Mouse (Mus musculus): Measurements from ENCODE around the gene Fbl. TPM values are rescaled to one million over a fixed set of nuclear protein-coding genes. Genes with fewer than 3 reads are reported as not detected.

Gene Fbl
- polyA plus RNA-seq, 1 experiment from 2014 or later: 112 TPM

DNA sequence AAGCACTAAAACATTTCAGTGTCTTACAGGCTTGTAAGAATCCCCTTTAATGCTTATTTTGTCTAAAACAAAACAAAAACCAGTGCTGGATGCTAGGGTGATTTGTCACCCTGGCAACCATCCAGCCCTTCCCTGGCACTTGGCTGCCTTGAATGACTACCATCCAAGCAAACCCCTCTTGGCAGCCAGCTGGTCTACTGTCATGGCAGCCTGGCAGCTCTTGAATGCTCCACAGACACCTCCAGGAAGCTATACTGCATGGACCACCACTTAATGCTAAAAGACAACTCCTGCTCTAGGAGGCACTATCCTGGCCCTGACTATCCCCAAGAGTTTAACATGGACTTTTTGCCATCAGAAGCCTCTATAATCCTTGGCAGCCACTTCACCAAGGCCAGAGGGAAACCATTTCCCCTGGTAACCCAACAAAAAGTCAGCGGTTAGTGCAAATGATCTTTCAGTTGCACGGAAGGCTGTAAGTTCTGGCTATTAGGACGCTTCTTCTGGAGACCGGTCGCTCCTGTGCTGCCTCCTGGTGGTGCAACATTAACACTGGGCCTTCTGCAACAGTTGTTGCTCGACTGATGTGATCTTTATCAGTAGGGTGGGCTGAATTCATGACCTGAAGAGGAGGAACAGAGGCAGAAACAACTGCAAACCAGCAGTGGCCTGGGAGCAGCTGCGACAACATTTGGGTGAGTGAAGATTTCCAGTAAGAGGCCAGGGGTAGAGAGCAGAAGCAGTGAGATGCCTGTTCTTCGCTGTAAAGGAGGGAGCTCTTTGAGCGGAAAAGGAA is 992 bp upstream of the Fbl start:
- Histone ChIP-seq H3K4me2 (peak overlapping the region; percentile 99), H3K27ac (peak overlapping the region; percentile 86), H3K9ac (peak overlapping the region; percentile 83), H3K9me3 (replicated peaks) (0 out of 2 replicates have a peak, but pooled peaks cover 7% of the 10 kb centered on the region), H3K27me3 (no peaks in the 10 kb centered on the region), H3K36me3 (0 out of 2 replicates have a peak, but pooled peaks cover 4% of the 10 kb centered on the region), H3K4me1 (replicated peaks) (peaks cover 50% of the 10 kb centered on the region), H3K4me3 (replicated peaks) (peak overlapping the region; percentile 87)
- peak; percentile 41 for ATAC-seq (ENCODE audit: low read depth)
- peak; percentile 65 for DNase-seq
- WGBS (ENCODE audit: insufficient replicate concordance): 2% methylated on average over 9 of the region's 9 CpGs

DNA sequence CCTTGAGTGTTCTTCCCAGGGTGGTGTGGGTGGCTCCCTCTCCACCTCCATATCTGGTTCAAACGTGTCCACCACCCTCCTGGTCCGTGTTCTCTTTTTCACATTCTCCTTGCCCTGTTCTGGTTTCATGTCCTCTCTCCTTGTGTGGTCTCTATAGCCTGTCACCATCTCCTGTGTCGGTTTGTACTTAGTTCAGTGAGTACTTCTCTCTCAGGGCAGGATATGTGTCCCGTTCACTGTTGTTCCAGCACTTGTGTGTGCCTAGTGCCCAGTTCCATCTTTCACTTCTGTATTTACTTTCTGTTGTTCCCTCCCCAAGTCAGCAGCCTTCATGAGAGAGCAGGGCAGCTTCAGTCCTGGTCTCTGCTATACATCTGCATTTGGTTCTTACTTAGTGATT is 5.8 kb downstream of the Fbl start:
- H3K27me3 ChIP-seq: no peaks in the 10 kb centered on the region
- H3K4me3 ChIP-seq (replicated peaks): no peak overlapping the region
- H3K9ac ChIP-seq: no peak overlapping the region
- H3K36me3 ChIP-seq: peaks cover 54% of the 10 kb centered on the region
- no peaks in the 10 kb centered on the region for H3K9me3 ChIP-seq (replicated peaks)
- no peak overlapping the region for H3K4me2 ChIP-seq
- H3K4me1 ChIP-seq (replicated peaks): peaks cover 39% of the 10 kb centered on the region
- H3K27ac ChIP-seq: no peak overlapping the region
- ATAC-seq (ENCODE audit: low read depth): no peak
- 77% methylated on average over 4 of the region's 4 CpGs for WGBS (ENCODE audit: insufficient replicate concordance)
- DNase-seq: no peak

DNA sequence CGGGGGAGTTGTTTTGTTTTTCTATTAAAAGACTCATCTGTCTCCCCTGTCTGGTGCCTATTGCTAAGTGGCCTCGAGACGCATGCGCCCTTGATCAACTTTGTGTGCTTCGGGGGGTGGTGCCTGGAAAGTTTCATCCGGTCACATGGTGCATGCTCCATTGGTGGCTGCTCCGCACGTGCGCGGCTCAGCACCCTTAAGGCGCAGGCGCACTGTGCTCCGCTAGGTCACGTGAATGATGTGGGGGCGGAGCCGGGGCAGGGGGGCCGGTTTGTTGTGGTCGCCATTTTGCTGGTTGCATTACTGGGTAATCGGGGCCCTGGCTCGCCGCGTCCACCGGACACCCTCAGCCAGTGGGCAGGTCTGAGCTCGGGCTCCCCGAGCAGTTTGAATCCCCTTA is 9.7 kb downstream of the Fbl start, which contains the start of gene Dyrk1b:
Dyrk1b (plus strand) TSS at position 242 of the 400 bp plus-strand sequence.
- H3K4me1 ChIP-seq (replicated peaks): peaks cover 22% of the 10 kb centered on the region
- peak within 1 kb of the TSS; percentile 97 for H3K4me2 ChIP-seq
- peak within 1 kb of the TSS; percentile 83 for H3K9ac ChIP-seq
- H3K27ac ChIP-seq: peak within 1 kb of the TSS; percentile 87
- ATAC-seq (ENCODE audit: low read depth) (peak; percentile 77), DNase-seq (peak; percentile 95)
- H3K9me3 ChIP-seq (replicated peaks): no peaks in the 10 kb centered on the region
- no peaks in the 10 kb centered on the region for H3K27me3 ChIP-seq
- WGBS (ENCODE audit: insufficient replicate concordance): 0% methylated on average over 25 of the region's 25 CpGs
- H3K4me3 ChIP-seq (replicated peaks): peak within 1 kb of the TSS; percentile 80
- peaks cover 73% of the 10 kb centered on the region for H3K36me3 ChIP-seq

DNA sequence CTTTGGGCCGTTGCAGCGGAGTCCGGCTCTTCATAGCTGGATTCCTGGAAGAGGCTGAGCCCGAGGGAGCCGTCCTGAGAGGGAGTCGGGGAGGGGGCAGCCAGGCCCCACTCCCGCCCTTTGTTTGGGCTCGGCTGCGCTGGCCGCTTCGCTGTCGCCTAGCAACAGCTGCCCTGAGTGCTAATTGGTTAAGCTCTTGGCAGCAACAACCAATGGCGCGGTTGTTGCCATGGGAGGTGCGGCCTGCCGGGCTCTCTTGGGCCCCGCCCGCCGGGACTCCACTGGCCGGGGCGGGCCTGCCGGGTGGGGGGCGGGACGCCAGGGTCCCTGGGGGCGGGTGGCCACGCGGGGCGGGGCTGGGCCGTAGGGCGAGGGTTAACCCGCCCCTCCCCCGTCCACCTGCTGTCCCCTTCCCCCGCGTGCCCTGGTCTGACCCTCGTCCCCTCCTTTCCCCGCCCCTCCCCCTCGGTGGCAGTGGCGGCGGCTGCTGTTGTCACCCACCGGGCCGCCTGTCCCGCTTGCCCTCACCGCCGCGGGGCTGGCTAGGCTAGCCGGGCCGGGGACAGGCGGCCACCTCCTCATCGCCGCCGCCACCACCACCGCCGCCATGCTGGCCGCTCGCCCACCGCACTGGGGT is 10.3 kb downstream of the Fbl start:
- H3K27ac ChIP-seq: peak overlapping the region; percentile 87
- peak overlapping the region; percentile 83 for H3K9ac ChIP-seq
- DNase-seq: peak; percentile 91
- no peaks in the 10 kb centered on the region for H3K27me3 ChIP-seq
- peaks cover 73% of the 10 kb centered on the region for H3K36me3 ChIP-seq
- H3K9me3 ChIP-seq (replicated peaks): no peaks in the 10 kb centered on the region
- H3K4me1 ChIP-seq (replicated peaks): peaks cover 22% of the 10 kb centered on the region
- peak overlapping the region; percentile 80 for H3K4me3 ChIP-seq (replicated peaks)
- 3% methylated on average over 45 of the region's 56 CpGs for WGBS (ENCODE audit: insufficient replicate concordance)
- peak overlapping the region; percentile 97 for H3K4me2 ChIP-seq
- peak; percentile 91 for ATAC-seq (ENCODE audit: low read depth)

DNA sequence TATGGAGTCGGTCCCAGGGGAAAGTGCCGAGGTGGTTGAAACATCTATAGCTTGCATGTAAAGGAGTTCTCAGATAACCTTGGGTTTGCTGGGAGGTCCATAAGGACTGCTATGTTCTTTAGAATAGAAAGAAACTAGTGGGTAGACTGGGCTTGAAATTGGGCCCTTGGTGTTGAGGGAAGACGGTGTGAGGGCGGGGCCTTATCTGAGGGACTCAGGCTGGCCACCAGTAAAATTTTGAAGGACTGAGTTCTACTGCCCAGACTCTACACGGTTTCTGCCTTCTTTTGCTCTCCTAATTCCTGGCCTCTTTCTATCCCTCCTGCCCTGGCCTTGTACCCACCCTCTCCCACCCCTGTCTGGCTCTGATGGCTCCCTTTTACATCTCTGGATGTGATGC is 11.4 kb downstream of the Fbl start:
- ATAC-seq (ENCODE audit: low read depth) (no peak), DNase-seq (peak; percentile 39)
- no peaks in the 10 kb centered on the region for H3K27me3 ChIP-seq
- peaks cover 22% of the 10 kb centered on the region for H3K4me1 ChIP-seq (replicated peaks)
- WGBS (ENCODE audit: insufficient replicate concordance): 51% methylated on average over 5 of the region's 5 CpGs
- H3K9ac ChIP-seq: peak overlapping the region; percentile 83
- H3K9me3 ChIP-seq (replicated peaks): no peaks in the 10 kb centered on the region
- peaks cover 73% of the 10 kb centered on the region for H3K36me3 ChIP-seq
- H3K4me3 ChIP-seq (replicated peaks): peak overlapping the region; percentile 80
- peak overlapping the region; percentile 87 for H3K27ac ChIP-seq
- H3K4me2 ChIP-seq: peak overlapping the region; percentile 97

DNA sequence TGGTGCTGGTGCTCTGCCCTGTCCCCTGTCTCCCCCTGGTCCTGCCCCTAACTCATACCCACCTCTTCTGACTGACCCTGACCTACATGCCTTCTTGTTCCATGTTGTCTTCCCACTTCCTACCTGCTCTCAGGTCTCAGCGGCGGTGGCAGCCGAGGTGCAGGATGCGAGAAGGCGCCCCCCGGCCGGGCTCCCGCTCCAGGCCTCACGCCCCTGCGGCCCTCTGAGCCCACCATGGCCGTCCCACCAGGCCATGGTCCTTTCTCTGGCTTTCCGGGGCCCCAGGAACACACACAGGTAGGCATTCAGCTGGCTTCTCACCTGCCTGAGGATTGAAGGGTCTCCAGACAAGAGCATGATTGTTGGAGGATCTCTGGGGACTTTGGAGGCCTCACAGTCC is 11.9 kb downstream of the Fbl start:
- Histone ChIP-seq H3K27ac (peak overlapping the region; percentile 87), H3K27me3 (no peaks in the 10 kb centered on the region), H3K4me2 (peak overlapping the region; percentile 97), H3K9ac (peak overlapping the region; percentile 83), H3K4me3 (replicated peaks) (peak overlapping the region; percentile 80), H3K36me3 (peaks cover 73% of the 10 kb centered on the region), H3K9me3 (replicated peaks) (no peaks in the 10 kb centered on the region), H3K4me1 (replicated peaks) (peaks cover 22% of the 10 kb centered on the region)
- ATAC-seq (ENCODE audit: low read depth) (no peak), DNase-seq (no peak)
- 91% methylated on average over 12 of the region's 12 CpGs for WGBS (ENCODE audit: insufficient replicate concordance)

DNA sequence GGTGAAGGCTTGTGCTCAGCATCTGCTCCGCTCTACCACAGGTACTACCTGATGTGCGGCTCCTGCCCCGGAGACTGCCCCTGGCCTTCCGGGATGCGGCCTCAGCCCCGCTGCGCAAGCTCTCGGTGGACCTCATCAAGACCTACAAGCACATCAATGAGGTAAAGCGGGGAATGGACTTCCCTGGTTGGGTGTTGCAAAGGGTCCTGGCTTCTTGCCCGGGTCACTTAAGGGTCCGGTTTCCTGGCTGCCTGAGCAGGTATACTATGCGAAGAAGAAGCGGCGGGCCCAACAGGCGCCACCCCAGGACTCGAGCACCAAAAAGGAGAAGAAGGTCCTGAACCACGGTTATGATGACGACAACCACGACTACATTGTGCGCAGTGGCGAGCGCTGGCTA is 12.8 kb downstream of the Fbl start:
- Histone ChIP-seq H3K9ac (no peak overlapping the region), H3K4me1 (replicated peaks) (peaks cover 22% of the 10 kb centered on the region), H3K27me3 (no peaks in the 10 kb centered on the region), H3K9me3 (replicated peaks) (no peaks in the 10 kb centered on the region), H3K4me3 (replicated peaks) (no peak overlapping the region), H3K36me3 (peaks cover 74% of the 10 kb centered on the region), H3K4me2 (no peak overlapping the region), H3K27ac (no peak overlapping the region)
- WGBS (ENCODE audit: insufficient replicate concordance): 89% methylated on average over 22 of the region's 22 CpGs
- ATAC-seq (ENCODE audit: low read depth): no peak
- DNase-seq: no peak

DNA sequence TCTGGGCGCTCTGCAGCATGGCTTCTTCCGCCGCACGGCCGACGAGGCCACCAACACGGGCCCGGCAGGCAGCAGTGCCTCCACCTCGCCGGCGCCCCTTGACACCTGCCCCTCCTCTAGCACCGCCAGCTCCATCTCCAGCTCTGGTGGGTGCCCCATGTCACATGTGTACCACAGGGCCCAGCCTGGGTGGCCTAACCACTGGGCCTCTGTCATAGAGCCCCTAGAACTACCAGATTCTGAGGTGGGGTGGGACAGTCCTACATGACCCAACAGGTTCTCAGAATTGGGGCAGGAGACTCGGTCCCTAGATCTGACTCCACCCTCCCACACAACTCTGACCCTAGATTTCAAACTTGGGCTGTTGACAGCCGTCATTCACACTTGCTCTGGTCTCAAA is 16.4 kb downstream of the Fbl start:
- ATAC-seq (ENCODE audit: low read depth) (no peak), DNase-seq (no peak)
- no peak overlapping the region for H3K4me2 ChIP-seq
- H3K9ac ChIP-seq: no peak overlapping the region
- no peaks in the 10 kb centered on the region for H3K9me3 ChIP-seq (replicated peaks)
- H3K36me3 ChIP-seq: peaks cover 94% of the 10 kb centered on the region
- H3K27ac ChIP-seq: no peak overlapping the region
- no peak overlapping the region for H3K4me3 ChIP-seq (replicated peaks)
- H3K27me3 ChIP-seq: no peaks in the 10 kb centered on the region
- H3K4me1 ChIP-seq (replicated peaks): peaks cover 8% of the 10 kb centered on the region
- 84% methylated on average over 14 of the region's 14 CpGs for WGBS (ENCODE audit: insufficient replicate concordance)

DNA sequence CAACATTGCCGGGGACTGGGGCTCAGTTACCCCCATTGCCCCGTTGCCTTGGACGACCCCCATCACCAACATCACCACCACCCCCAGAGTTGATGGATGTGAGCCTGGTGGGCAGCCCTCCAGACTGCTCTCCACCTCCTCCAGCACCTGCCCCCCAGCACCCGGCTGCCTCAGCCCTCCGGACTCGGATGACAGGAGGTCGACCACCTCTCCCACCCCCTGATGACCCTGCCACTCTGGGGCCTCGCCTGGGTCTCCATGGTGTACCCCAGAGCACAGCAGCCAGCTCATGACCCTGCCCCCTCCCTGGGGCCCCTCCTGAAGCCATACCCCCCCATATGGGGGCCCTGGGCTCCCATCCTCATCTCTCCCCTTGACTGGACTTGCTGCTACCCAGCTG is 17.1 kb downstream of the Fbl start:
- Histone ChIP-seq H3K9me3 (replicated peaks) (no peaks in the 10 kb centered on the region), H3K9ac (no peak overlapping the region), H3K4me3 (replicated peaks) (no peak overlapping the region), H3K27me3 (no peaks in the 10 kb centered on the region), H3K4me1 (replicated peaks) (peaks cover under 1% of the 10 kb centered on the region), H3K4me2 (no peak overlapping the region), H3K36me3 (peaks cover 94% of the 10 kb centered on the region), H3K27ac (no peak overlapping the region)
- DNase-seq: no peak
- 82% methylated on average over 8 of the region's 8 CpGs for WGBS (ENCODE audit: insufficient replicate concordance)
- ATAC-seq (ENCODE audit: low read depth): no peak

DNA sequence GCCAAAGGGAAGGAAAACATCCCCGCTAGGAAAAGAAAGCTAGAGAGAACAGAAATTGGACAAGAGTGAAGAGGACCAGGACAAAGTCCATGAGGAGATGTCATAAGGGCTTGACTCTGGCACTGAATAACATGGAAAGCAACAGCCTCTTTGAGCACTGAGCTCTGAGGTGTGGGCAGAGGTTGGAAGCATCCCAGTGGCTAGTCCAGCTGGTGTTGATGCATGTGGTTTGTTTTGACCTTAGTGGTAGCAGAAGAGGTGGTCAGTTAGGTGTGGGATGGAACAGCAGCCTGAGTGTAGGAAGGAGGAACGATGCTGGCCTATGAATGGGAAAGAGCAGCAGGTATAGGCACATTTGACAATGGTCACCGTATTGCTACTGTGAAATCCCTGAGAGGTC is 22.0 kb downstream of the Fbl start:
- H3K9me3 ChIP-seq (replicated peaks): no peaks in the 10 kb centered on the region
- H3K4me3 ChIP-seq (replicated peaks): no peak overlapping the region
- no peak for ATAC-seq (ENCODE audit: low read depth)
- H3K4me2 ChIP-seq: no peak overlapping the region
- H3K27ac ChIP-seq: no peak overlapping the region
- H3K4me1 ChIP-seq (replicated peaks): no peaks in the 10 kb centered on the region
- peaks cover 69% of the 10 kb centered on the region for H3K36me3 ChIP-seq
- no peak overlapping the region for H3K9ac ChIP-seq
- H3K27me3 ChIP-seq: no peaks in the 10 kb centered on the region
- DNase-seq: no peak
- 75% methylated on average over 3 of the region's 3 CpGs for WGBS (ENCODE audit: insufficient replicate concordance)

DNA sequence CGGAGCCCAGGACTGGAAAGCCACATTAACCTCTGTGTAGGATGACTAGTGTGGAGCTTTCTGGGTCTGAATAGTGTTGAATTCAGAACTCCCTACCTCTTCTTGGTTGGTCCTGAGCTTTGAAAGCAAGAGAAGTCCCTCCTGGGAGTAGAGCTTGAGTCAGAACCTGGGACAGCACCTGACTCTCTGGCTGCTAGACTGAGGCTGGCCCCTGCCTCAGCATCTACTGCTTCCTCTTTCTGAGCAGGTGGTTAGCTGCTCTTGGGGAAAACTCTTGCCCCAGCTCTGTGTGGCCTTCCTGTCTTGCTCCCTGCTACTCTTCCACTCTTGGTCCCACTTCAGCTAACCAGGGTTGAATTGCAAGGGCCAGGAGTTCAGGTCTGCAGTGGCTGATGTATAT is 22.4 kb downstream of the Fbl start:
- Histone ChIP-seq H3K4me3 (replicated peaks) (no peak overlapping the region), H3K4me1 (replicated peaks) (no peaks in the 10 kb centered on the region), H3K27ac (no peak overlapping the region), H3K9me3 (replicated peaks) (no peaks in the 10 kb centered on the region), H3K4me2 (no peak overlapping the region), H3K9ac (no peak overlapping the region), H3K36me3 (peaks cover 65% of the 10 kb centered on the region), H3K27me3 (no peaks in the 10 kb centered on the region)
- ATAC-seq (ENCODE audit: low read depth) (no peak), DNase-seq (no peak)
- WGBS (ENCODE audit: insufficient replicate concordance): 84% methylated on average over 1 of the region's 1 CpGs
